Mouse (Mus musculus): ENCODE measurements around the gene Kcnk10. TPM values are rescaled to one million over a fixed set of nuclear protein-coding genes. Genes with fewer than 3 reads are reported as not detected.
A peak's percentile ranks its signal among the peaks of the same experiment; 100 is the strongest.

Kcnk10 gene
- polyA plus RNA-seq, 1 experiment from 2014 or later = 3.0 TPM

DNA sequence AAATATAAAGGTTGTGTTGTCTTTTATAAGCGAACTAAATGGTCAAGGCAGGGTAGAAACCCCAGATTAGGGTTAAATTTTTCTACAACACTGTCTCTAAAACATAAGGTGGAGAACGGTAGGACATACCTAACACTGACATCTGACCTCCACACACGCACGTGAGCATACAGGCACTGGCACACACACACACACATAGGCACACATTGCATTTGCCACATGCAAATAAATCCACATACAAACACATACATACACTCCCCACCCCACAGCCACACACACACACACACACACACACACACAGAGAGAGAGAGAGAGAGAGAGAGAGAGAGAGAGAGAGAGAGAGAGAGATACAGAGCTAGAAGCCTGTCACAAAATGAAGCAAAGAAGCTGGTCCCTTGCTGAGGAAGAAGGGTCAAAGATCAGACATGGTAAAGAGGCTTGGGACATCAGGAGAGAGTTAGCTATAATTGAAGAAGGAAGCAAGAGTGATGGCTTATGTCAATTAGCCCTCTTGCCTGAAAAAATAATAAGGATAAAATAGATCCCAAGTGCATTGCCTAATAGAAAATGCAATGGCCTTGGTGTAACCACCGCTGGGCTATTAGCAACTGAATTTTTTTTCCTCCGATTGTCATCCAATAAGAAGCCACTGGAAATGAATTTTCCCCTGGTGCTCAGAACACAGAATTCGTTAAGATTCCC is 58.1 kb downstream of the Kcnk10 start:
- H3K27ac ChIP-seq (replicated peaks) = no peak overlapping the region
- H3K4me1 ChIP-seq (replicated peaks; ENCODE audit: control insufficient read depth, insufficient read depth) = no peaks in the 10 kb centered on the region
- H3K4me2 ChIP-seq (replicated peaks; ENCODE audit: low read depth) = no peak overlapping the region
- H3K9me3 ChIP-seq (ENCODE audit: control insufficient read depth, low read length) = no peaks in the 10 kb centered on the region
- DNase-seq (ENCODE audit: low spot score) = no peak
- H3K9ac ChIP-seq (ENCODE audit: low read length) = no peak overlapping the region
- TF ChIP-seq CTCF (IDR thresholded peaks at IDR 0.05; ENCODE audit: low read depth) (no peak), EP300 (optimal IDR thresholded peaks at IDR 0.05) (no peak)
- WGBS = 72% methylated on average over 7 of the region's 7 CpGs
- H3K4me3 ChIP-seq (ENCODE audit: low read depth, low read length) = no peak overlapping the region
- ATAC-seq (ENCODE audit: low FRiP score, low TSS enrichment) = no peak
- no peaks in the 10 kb centered on the region for H3K27me3 ChIP-seq (ENCODE audit: control insufficient read depth, insufficient read depth, low read length)
- H3K36me3 ChIP-seq (ENCODE audit: control insufficient read depth, insufficient read depth, low read length) = no peaks in the 10 kb centered on the region

DNA sequence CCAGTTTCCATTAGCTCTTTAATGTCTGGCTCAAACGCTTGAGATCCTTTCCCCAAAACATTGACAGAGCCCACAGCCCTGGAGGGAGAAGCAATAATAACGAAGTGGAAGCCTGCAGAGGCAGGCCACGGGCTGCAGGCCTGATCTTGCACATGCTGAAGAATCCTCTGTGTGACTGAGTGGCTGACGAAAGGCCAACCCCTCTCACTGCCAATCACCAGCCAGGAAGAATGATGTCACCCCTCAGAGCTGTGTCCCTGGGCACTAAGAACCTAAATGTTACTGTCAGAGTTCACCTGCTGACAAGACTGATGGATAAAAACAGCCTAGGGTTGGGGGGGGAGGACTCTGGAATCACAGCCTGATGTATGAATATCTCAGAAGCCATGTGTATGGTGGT is 72.5 kb downstream of the Kcnk10 start:
- no peaks in the 10 kb centered on the region for H3K27me3 ChIP-seq (ENCODE audit: control insufficient read depth, insufficient read depth, low read length)
- DNase-seq (ENCODE audit: low spot score) (no peak), ATAC-seq (ENCODE audit: low FRiP score, low TSS enrichment) (no peak)
- TF ChIP-seq CTCF (IDR thresholded peaks at IDR 0.05; ENCODE audit: low read depth) = no peak
- TF ChIP-seq EP300 (optimal IDR thresholded peaks at IDR 0.05) = no peak
- no peaks in the 10 kb centered on the region for H3K36me3 ChIP-seq (ENCODE audit: control insufficient read depth, insufficient read depth, low read length)
- H3K27ac ChIP-seq (replicated peaks) = no peak overlapping the region
- H3K4me3 ChIP-seq (ENCODE audit: low read depth, low read length) = no peak overlapping the region
- 51% methylated on average over 4 of the region's 4 CpGs for WGBS
- H3K4me2 ChIP-seq (replicated peaks; ENCODE audit: low read depth) = no peak overlapping the region
- H3K9ac ChIP-seq (ENCODE audit: low read length) = no peak overlapping the region
- H3K4me1 ChIP-seq (replicated peaks; ENCODE audit: control insufficient read depth, insufficient read depth) = no peaks in the 10 kb centered on the region
- H3K9me3 ChIP-seq (ENCODE audit: control insufficient read depth, low read length) = no peaks in the 10 kb centered on the region

DNA sequence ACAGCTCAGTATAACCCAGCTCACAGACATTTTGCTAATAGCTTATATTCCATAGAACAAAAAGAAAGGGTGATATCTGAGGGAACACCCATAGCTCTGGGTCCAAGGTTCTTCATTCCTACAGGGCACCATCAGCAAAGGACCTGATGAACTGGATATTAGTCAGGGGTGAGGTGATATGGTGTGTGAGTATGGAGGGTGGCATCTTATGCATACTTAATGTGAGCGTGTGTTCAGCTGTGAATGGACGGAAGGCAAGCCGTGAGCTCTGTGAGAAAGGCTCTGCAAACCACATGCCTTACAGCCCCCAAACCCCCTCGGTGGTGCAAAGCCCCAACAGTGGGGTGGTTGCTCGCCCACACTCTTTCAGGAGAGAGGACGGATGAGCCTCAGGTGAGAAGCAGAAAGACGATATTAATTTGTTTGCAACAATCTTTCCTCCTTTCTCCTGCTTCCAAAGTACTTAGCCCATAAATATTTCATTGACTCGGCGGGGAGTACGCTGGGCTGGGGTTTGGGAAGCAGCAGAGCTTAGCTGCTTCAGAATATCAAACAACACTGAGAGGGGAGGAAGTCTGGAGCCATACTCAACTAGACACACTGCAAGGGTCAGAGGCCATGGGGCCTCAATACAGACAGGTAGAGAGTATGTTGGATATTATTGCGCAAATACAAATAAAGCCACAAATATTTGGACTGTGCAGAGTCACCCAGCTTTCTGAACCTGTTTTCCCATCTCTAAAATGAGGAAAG is 76.4 kb downstream of the Kcnk10 start:
- Histone ChIP-seq H3K27me3 (ENCODE audit: control insufficient read depth, insufficient read depth, low read length) (no peaks in the 10 kb centered on the region), H3K4me3 (ENCODE audit: low read depth, low read length) (no peak overlapping the region), H3K4me1 (replicated peaks; ENCODE audit: control insufficient read depth, insufficient read depth) (no peaks in the 10 kb centered on the region), H3K4me2 (replicated peaks; ENCODE audit: low read depth) (no peak overlapping the region), H3K27ac (replicated peaks) (no peak overlapping the region), H3K36me3 (ENCODE audit: control insufficient read depth, insufficient read depth, low read length) (no peaks in the 10 kb centered on the region), H3K9ac (ENCODE audit: low read length) (no peak overlapping the region), H3K9me3 (ENCODE audit: control insufficient read depth, low read length) (no peaks in the 10 kb centered on the region)
- WGBS = 80% methylated on average over 11 of the region's 11 CpGs
- DNase-seq (ENCODE audit: low spot score) (no peak), ATAC-seq (ENCODE audit: low FRiP score, low TSS enrichment) (peak; percentile 82)
- TF ChIP-seq EP300 (optimal IDR thresholded peaks at IDR 0.05) = no peak
- TF ChIP-seq CTCF (IDR thresholded peaks at IDR 0.05; ENCODE audit: low read depth) = no peak

DNA sequence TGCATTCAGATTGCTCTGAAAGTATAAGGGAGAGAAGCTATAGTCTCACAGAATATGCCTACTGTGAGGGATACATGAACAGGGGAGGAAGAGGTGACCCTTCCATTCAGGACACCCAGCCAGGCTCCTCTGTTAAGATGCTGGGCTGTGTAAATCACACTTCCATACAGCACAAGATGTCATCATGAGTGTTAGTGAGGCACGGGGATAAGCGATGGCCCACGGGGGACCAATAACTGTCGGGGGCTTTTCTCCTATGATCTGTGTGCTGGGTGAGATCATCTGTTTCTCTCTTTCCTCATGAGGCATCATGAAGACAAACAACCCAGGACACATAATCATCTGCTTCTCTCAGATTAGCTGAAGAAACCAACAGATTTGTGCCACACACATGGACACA is 77.1 kb downstream of the Kcnk10 start:
- H3K36me3 ChIP-seq (ENCODE audit: control insufficient read depth, insufficient read depth, low read length) = no peaks in the 10 kb centered on the region
- no peak overlapping the region for H3K4me3 ChIP-seq (ENCODE audit: low read depth, low read length)
- TF ChIP-seq CTCF (IDR thresholded peaks at IDR 0.05; ENCODE audit: low read depth) (no peak), EP300 (optimal IDR thresholded peaks at IDR 0.05) (no peak)
- H3K4me2 ChIP-seq (replicated peaks; ENCODE audit: low read depth) = no peak overlapping the region
- no peak overlapping the region for H3K9ac ChIP-seq (ENCODE audit: low read length)
- H3K27me3 ChIP-seq (ENCODE audit: control insufficient read depth, insufficient read depth, low read length) = no peaks in the 10 kb centered on the region
- H3K4me1 ChIP-seq (replicated peaks; ENCODE audit: control insufficient read depth, insufficient read depth) = no peaks in the 10 kb centered on the region
- ATAC-seq (ENCODE audit: low FRiP score, low TSS enrichment) (no peak), DNase-seq (ENCODE audit: low spot score) (no peak)
- no peak overlapping the region for H3K27ac ChIP-seq (replicated peaks)
- 78% methylated on average over 4 of the region's 4 CpGs for WGBS
- H3K9me3 ChIP-seq (ENCODE audit: control insufficient read depth, low read length) = no peaks in the 10 kb centered on the region

DNA sequence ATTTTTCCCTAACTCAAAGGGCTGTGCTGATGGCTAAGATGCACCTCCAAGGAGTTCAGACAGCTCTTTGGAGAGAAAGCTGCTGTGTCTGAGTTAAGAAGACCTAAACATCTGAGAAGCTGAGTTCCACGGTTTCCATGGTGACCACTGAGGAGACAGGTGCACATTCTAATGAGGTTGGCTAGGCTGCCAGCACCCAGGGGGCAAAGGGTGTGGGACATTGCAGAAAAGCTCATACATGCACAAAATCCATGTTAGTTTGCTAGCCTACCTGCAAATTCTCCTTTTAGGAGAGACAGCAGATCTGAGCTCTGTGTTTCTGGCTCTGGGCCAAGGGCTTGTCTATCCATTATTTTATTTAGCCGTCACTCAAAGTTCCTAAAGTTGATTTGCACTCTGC is 96.7 kb downstream of the Kcnk10 start:
- no peak overlapping the region for H3K27ac ChIP-seq (replicated peaks)
- no peaks in the 10 kb centered on the region for H3K4me1 ChIP-seq (replicated peaks; ENCODE audit: control insufficient read depth, insufficient read depth)
- ATAC-seq (ENCODE audit: low FRiP score, low TSS enrichment) (no peak), DNase-seq (ENCODE audit: low spot score) (no peak)
- H3K4me3 ChIP-seq (ENCODE audit: low read depth, low read length) = no peak overlapping the region
- WGBS = 66% methylated on average over 2 of the region's 2 CpGs
- no peaks in the 10 kb centered on the region for H3K36me3 ChIP-seq (ENCODE audit: control insufficient read depth, insufficient read depth, low read length)
- TF ChIP-seq CTCF (IDR thresholded peaks at IDR 0.05; ENCODE audit: low read depth) (no peak), EP300 (optimal IDR thresholded peaks at IDR 0.05) (no peak)
- no peak overlapping the region for H3K4me2 ChIP-seq (replicated peaks; ENCODE audit: low read depth)
- no peak overlapping the region for H3K9ac ChIP-seq (ENCODE audit: low read length)
- H3K27me3 ChIP-seq (ENCODE audit: control insufficient read depth, insufficient read depth, low read length) = no peaks in the 10 kb centered on the region
- no peaks in the 10 kb centered on the region for H3K9me3 ChIP-seq (ENCODE audit: control insufficient read depth, low read length)

DNA sequence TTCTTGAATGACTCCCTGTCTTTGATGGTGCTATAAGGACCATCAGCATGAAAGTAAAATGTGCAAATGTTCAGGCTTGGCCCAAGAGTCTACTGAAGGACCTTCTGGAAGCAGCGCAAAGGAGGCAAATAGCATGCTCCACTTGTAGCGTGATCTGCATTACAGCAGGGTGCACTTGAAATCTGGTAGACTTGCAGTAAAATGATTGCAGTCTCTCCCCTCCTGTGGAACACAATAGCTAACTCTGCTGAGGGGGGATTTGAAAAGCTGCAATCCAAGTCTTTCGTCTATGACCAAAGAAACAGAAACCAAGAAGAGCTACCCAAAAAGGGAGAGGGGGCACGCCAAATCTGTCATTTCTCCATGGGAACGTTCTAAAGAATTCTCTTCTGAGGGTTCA is 97.1 kb downstream of the Kcnk10 start:
- no peak overlapping the region for H3K4me3 ChIP-seq (ENCODE audit: low read depth, low read length)
- no peak for DNase-seq (ENCODE audit: low spot score)
- no peak overlapping the region for H3K9ac ChIP-seq (ENCODE audit: low read length)
- H3K36me3 ChIP-seq (ENCODE audit: control insufficient read depth, insufficient read depth, low read length) = no peaks in the 10 kb centered on the region
- H3K27ac ChIP-seq (replicated peaks) = no peak overlapping the region
- ATAC-seq (ENCODE audit: low FRiP score, low TSS enrichment) = no peak
- H3K4me1 ChIP-seq (replicated peaks; ENCODE audit: control insufficient read depth, insufficient read depth) = no peaks in the 10 kb centered on the region
- H3K27me3 ChIP-seq (ENCODE audit: control insufficient read depth, insufficient read depth, low read length) = no peaks in the 10 kb centered on the region
- no peaks in the 10 kb centered on the region for H3K9me3 ChIP-seq (ENCODE audit: control insufficient read depth, low read length)
- 78% methylated on average over 5 of the region's 5 CpGs for WGBS
- no peak overlapping the region for H3K4me2 ChIP-seq (replicated peaks; ENCODE audit: low read depth)
- TF ChIP-seq EP300 (optimal IDR thresholded peaks at IDR 0.05) = no peak
- TF ChIP-seq CTCF (IDR thresholded peaks at IDR 0.05; ENCODE audit: low read depth) = no peak

All from stomach, postnatal 0 days (tissue).